Mouse (Mus musculus): ENCODE data around the gene Strbp.
"Not testable (repeated sequence)": the region's sequence is repeated elsewhere in the genome, so short reads cannot be mapped to it uniquely, and the experiment has no call there.

The Strbp gene

DNA sequence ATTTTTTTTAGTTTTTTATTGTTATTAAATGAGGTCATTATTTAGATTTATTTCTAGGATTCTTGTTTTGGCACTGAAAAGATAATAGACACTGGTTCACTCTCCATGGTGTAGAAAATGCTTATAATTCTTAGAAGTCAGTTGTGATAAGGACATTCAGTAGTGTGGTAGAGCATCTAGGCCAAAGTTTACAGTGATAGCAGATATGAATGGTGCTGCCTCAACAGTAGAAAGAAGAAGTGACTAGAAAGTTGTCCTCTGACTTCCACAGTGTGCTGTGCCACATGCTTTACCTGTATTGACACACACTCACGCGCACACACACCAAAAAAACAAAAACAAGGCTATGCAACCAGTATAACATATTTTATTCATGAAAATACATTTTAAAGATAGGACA is 174.3 kb downstream of the Strbp start:
- DNase-seq (ENCODE audit: extremely low spot score, low read depth, low spot score) = no peak

DNA sequence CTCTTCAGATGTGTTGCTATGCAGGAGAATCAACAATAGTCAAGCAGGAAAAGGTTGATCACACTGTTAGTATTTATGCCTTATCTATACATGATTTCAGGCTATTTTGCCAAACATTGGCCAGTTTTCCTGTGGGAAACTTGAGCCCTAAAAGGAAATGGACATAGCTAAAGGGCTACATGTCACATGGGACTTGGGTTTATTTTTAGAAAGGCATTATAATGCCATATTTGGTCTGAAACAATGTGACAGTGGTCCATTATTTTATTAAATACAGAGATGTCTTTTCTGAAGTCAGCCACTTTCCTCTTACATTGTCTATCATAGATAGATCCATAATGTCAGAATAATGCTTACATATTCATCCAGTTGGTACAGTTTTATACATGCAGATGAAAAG is 176.1 kb downstream of the Strbp start:
- no peak for DNase-seq (ENCODE audit: extremely low spot score, low read depth, low spot score)

DNA sequence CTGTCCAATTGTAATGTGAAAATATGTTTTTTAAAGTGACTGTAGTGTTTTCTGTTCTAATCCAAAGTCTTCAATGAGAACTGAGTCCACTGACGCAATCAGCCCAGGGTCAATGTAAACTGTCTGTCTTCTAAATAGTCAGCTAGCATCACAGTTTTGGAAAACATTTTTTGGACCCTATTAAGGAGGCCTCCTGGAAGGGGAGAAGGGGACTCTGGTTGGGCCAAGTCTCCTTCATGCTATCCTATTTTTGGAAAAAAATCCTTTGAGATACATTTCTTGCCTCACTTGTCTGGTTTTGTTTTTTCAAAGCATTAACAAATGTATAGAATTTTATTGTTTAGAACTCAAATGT is 184.4 kb downstream of the Strbp start:
- DNase-seq (ENCODE audit: extremely low spot score, low read depth, low spot score) = no peak

DNA sequence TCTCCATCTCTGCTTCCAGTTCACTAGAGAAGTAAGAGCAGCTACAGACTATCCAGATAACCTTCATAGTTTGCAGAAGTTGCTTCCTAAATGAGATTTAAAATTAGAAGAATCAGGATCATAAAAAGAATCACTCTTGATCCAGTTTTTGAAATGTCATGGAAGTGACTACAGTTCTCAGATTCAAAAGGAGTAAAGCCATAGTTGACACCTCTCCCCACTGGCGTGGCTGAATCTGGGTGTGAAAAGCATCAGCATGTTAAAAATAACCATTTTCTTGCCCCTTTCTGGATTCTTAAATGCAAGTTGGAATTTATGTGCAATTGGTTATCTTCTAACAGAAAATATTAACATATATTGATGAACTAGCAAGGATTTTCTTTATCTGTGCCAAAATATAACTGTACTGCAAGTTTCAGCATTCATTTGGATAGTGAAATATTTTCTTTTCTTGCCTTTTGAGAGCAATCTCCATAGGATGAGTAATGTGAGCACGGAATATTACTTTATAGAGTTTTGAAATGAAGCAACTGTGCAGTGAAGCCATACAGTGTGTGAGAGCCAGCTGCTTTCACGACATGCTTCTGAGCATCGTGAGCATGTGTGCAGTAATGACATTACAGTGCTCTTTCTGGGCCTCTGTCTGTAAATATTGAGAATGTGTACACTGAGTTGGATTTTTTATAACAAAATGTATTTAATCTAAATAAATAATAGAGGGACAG is 184.9 kb downstream of the Strbp start:
- DNase-seq (ENCODE audit: extremely low spot score, low read depth, low spot score) = no peak

DNA sequence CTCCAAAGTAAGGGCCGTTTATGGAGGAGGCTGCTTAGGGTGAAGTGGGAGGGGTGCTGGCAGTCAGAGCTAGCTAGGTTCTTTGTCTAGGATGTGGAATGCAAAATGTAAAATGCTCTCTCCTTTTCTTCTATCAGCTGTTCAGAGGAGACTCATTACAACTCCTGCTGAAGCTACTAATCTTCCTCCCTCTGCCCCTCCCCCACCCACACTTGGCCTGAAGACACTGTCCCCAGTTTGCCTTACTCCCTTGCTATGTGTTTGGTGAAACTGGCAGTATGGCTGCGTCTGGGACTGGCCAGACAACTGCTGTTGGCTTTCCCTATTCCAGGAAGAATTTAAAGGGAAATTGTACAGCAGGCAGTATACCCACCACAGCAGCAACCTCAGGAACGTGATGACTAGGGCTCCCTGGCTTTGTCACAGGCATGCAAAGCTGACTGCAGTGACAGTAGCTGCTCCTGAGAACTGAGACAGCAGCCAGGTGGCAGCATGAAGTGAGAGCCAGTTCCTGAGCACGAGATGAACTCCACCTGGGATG is 186.7 kb downstream of the Strbp start:
- DNase-seq (ENCODE audit: extremely low spot score, low read depth, low spot score) = no peak

DNA sequence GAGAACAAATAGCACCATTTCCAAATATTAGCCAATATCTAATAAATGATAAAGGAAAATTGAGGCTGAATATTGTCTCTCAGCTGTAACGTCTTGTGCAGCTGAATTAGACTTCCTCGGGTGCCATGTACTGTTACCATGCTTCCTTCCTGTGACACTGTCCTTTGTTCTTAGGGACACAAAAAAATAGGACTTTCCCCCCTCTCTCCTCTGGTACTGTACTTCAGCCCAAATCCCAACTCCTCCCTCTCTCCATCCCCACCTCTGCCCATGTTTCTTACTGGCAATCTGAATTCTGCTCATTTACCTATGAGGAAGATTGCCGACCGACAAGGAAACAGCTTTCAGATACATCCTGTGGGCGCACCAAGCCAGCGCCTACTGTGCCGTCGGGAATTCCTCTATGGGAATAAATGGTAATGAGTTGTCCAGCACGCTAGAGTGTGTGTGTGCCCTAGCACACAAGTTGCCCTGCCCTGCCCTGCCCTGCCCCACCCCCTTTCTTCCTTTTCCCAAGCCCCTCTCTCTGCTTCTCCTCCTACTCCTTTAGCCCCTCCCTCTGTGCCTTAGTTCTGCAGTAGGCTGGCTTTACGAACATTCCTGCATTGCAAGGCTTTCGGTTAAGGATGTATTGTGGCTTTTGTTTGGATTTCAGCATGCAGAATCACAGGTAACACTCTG is 187.5 kb downstream of the Strbp start, which contains the start of gene Gpr21:
TSS of gene Gpr21 (plus strand) at position 303 of the 681 bp plus-strand sequence.
- DNase-seq (ENCODE audit: extremely low spot score, low read depth, low spot score) = no peak

DNA sequence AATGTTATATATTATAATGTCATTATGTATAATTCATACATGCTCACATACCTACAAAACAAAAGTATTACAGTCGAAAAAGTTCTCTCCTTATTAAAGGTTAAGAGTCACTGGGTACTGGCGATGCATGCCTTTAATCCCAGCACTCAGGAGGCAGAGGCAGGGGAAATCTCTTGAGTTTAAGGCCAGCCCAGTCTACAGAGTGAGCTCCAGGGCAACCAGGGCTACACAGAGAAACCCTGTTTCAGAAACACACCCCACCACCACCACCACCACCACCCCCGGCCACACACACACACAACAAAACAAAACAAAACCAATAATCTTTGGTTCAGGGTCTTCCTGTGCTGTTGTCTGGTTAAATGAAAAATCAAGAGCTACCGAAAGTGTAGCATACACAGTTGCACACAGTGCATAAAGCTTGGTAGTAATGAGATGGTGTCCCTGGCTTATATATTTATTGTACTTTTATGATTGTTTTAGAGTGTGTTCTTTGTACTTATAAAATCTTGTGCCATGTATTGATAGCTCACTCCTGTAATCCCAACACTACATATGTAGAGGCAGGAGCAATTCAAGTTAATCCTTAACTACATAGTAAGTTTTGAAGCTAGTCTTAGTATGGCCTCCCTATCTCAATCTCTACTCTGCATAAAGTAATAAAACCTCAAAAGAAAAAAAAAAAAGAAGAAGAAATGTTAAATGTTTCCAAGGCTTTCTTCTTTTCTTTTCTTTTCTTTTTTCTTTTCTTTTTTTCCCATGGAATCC is 192.3 kb downstream of the Strbp start:
- DNase-seq (ENCODE audit: extremely low spot score, low read depth, low spot score) = no peak

DNA sequence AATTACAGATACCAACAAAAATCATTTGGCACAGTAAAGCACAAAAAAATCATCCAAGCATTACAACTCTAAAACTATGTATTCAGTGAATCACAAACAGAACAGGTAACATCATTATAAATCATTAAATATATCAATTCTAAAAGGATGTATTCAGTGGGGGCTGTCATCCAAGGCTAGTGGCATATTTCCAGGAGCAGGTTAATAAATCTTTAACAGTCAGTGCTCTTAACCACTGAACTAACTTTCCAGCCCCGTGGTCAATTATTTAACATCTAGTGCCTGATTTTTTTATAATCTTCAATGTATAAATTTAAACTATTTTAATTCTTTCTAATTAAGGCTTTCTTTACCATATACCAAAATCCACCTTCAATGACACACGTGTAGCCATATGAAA is 197.8 kb downstream of the Strbp start:
- not testable (repeated sequence) for DNase-seq (ENCODE audit: extremely low spot score, low read depth, low spot score)

DNA sequence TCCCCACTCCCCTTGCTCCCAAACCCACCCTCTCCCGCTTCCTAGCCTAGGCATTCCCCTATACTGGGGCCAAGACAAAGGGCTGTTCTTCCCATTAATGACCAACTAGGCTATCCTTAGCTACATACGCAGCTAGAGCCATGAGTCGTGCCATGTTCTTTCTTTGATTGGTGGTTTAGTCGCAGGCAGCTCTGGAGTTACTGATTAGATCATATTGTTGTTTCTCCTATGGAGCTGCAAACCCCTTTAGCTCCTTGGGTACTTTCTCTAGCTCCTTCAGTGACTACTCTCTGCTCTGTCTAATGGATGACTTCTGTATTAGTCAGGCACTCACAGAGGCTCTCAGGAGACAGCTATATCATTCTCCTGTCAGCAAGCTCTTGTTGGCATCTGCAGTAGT is 206.3 kb downstream of the Strbp start:
- no peak for DNase-seq (ENCODE audit: extremely low spot score, low read depth, low spot score)

DNA sequence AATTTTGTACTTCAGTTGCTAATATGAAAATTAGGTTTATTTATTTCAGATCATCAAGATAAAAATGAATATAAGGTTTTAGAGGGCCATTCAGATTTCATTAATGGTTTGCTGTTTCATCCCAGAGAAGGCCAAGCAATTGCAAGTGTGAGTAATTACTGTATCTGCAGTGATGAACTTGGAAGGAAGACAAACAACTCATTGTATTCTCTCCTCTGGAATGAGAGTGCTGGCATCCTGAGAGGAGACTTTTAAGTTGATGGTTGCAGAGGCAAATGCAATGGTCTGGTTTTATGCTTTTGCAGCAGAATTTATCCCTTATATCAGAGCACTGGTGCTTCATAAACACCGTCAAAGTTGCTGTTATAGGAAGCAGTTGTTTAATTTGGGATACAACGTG is 214.7 kb downstream of the Strbp start:
- DNase-seq (ENCODE audit: extremely low spot score, low read depth, low spot score) = no peak

DNA sequence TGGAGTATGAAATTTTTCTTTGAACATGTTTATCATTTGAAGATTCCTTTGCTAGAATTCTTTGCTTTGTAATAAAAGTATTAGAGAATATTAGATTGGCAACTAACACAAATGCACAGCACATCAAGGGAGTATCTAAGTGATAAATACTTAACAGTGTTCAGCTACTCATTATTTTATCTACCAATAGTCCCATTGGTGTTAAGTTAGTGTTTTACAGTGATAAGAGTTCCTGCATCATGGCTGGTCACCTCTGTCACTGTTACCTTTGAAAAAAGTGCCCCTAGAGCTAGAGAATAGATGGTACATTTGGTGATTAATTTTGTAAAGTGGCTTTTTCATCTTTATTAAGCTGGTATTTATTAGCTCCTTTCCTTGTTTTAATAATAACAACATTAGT is 217.3 kb downstream of the Strbp start:
- no peak for DNase-seq (ENCODE audit: extremely low spot score, low read depth, low spot score)

DNA sequence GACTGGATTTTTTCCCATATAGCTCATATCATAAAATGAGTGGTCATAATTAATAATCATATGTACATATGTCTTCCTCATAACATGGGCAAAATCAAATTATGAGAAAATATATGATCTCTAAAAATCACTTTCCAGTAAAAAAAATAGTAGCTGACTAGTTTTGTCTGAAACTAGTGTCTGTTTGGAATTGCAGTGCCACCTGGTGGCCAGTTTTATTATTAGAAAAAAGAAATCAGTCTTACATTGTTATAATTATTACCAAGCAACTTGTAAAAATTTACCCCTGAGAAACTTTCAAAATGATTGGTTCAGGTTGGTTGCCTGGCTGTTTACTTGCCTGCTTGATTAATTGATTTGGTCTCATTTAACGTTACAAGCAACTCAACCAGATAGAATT is 218.3 kb downstream of the Strbp start:
- DNase-seq (ENCODE audit: extremely low spot score, low read depth, low spot score) = peak; percentile 24

DNA sequence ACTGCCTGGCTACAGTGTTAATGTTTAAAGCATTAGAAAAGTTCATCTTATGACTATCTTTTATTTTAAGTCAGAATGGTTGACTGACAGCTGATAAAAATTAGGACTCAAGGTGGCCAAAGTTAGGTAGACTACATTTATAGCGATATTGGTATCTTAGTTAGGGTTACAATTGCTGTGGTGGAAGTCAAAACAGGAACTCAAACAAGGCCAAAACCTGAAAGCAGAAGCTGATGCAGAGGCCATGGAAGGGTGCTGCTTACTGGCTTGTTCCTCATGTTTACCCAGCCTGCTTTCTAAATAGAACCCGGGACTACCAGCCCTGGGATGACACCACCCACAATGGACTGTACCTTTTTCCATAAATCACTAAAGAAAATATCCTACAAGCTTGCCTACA is 219.5 kb downstream of the Strbp start:
- DNase-seq (ENCODE audit: extremely low spot score, low read depth, low spot score) = no peak

DNA sequence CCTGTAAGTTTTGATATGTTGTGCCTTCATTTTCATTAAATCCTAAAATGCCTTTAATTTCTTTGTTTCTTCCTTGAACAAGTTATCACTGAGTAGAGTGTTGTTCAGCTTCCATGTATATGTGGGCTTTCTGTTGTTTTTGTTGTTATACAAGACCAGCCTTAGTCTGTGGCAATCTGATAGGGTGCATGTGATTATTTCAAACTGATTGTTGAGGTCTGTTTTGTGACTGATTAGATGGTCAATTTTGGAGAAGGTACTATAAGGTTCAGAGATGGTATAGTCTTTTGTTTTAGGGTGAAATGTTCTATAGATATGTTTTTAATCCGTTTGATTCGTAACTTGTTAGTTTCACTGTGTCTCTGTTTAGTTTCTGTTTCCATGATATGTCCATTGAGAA is 223.6 kb downstream of the Strbp start:
- DNase-seq (ENCODE audit: extremely low spot score, low read depth, low spot score) = no peak

DNA sequence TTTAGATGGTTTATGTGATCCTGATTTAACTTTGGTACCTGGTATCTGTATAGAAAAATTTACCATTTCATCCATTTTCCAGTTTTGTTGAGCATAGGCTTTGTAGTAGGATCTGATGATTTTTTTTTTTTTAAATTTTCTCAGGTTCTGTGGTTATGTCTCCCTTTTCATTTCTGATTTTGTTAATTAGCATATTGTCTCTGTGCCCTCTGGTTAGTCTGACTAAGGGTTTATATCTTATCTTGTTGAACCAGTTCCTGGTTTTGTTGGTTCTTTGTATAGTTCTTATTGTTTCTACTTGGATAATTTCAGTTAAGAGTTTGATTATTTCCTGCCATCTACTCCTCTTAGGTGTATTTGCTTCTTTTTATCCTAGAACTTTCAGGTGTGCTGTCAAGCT is 224.1 kb downstream of the Strbp start:
- DNase-seq (ENCODE audit: extremely low spot score, low read depth, low spot score) = no peak

DNA sequence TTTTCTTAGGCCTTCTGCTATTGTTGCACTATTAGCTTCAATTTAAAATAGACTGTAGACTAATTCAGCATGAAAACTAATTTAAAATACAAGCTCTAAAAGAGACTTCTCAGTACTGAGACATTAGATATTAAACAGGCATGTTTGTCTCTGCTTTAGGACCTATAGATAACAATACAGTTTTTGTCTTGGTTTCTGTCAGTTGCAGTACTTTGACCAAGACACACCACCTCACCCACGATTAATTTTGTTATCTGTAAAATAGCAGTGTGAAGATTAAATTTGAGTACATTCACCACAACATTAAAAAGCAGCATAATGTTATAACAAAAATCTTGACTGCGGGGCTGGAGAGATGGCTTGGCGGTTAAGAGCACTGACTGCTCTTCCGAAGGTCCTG is 237.4 kb downstream of the Strbp start:
- DNase-seq (ENCODE audit: extremely low spot score, low read depth, low spot score) = no peak

DNA sequence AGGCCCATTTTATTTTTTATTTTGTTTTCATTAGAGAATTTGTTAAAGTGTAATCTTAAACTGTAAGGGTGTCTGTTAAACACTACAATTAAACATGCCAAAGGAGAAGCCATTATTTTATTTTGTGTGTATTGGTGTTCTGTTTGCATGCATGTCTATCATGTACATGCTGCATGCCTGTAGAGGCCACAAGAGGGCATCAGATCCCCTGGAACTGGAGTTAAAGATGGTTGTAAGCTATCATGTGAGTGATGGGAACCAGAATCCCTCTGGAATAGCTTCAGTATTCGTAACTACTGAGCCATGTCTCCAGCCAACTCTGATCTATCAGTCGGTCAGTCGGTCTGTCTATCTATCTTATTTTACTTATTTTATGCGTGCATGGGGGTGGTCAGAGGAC is 243.0 kb downstream of the Strbp start:
- DNase-seq (ENCODE audit: extremely low spot score, low read depth, low spot score) = no peak

DNA sequence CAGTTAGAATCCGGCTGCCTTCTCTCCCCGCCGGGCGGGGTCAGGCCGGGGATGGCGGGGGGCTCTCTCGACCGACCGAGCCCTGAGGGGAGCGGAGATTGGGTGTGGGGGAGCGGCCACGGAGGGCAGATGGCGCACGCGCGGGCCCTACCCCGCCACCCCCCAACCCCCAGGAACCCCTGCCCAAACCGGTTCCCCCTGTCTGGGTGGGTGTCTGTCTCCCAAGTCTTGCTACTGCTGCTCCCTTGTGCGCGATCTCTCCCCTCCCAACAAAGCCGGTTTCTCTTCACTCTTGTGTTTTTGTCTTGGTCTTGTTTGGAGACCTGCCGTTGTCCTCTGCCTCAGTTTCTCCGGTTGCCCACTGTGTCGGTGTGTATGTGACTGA is 251.3 kb downstream of the Strbp start:
- no peak for DNase-seq (ENCODE audit: extremely low spot score, low read depth, low spot score)

DNA sequence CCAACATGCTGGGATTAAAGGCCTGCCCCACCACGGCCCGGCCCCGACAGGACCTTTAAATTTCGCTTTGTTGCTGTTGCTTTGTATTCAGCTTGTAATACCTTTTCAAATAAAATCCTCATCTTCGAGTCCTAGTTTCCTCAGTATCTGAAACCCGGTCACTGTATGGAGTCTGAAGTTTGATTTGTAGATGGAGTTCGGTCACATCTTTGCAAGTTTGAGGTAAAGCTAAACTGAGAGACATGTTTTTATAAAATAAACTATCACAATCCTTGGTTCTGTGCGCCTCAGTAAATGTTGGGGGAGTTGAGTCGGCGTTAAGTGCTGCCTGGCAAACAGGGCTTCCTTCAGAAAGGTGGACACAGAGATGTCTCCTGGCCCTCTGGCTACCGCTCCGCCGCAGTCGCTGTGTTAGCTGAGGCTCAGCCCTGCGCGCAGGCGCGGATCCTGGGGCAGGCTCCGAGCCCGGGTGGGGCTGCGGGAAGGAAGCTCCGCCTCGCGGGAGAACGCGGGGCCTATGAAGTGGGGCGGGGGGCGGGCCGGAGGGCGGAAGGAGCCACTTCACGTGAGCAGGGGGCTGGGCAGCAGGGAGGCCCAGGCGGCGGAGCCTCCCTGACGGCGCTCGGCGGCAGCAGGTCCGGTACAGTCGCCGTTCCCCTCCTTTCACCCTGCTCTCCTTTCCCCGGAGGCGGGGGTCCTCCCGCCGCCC is 251.8 kb downstream of the Strbp start:
- peak; percentile 61 for DNase-seq (ENCODE audit: extremely low spot score, low read depth, low spot score)

DNA sequence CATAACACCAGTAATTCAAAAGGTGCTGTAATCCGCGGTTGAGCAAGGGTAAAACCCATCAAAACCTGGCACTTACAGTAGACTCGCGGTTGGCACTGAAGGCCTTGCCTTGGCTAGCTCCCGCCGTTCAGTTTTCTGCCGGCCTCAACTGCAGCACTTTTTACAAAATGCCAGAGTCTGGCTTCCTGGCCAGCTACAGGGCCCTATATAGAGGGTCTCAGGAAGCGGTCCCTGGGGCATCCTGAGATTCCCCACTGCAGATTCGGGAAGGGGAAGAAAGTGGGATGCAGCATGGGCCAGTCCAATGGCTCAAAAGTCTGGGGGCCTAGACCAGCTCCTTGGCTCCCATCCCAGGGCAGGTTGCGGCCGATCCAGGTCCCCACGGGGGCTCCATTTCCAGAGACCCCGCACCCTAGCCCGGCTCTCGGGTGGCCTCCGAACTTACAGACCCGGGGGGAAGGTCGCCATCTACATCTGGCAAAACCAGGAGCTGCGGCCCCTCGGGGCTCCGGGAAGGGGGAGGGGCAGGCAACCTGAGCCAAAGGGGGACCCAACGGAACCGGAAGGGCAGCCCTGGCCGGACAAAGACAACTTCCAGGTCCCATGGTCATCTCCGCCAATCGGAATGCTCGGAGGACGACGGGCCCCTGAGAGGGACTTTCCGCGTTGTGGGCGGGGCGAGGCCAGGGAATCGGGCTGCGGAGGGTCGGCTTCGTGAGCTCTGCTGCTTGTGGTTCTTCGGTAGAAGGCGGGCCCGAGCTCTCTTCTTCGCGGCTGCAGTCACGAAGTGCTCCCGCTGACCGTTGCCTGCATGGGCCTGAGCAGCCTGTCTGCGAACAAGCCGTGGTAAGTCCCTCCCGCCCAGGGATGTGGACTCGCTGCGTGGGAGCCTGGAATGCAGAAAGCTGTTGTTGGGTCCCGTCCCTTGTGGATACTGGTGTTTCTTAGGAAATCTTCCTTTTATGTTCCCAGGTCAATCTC is 260.8 kb downstream of the Strbp start, which contains the start of the genes Zbtb26, Zbtb6 and Rabgap1:
TSS of gene Zbtb26 (minus strand) at position 525 of the 981 bp plus-strand sequence.
TSS of gene Zbtb6 (minus strand) at position 561 of the 981 bp plus-strand sequence.
TSS of gene Rabgap1 (plus strand) at position 669 of the 981 bp plus-strand sequence.
- DNase-seq (ENCODE audit: extremely low spot score, low read depth, low spot score) = no peak

All from hindlimb bud, embryonic 11.5 days (tissue).